Mouse (Mus musculus): ENCODE data around the gene Mios. TPM values are rescaled to one million over a fixed set of nuclear protein-coding genes. Genes with fewer than 3 reads are reported as not detected.
A peak's percentile ranks its signal among the peaks of the same experiment; 100 is the strongest.

Gene Mios
- total and polyA plus RNA-seq, 3 experiments, result 7.2 to 38.8 (median 23.7) TPM

- no peak for TF ChIP-seq POLR2AphosphoS5 (IDR thresholded peaks at IDR 0.05; ENCODE audit: insufficient replicate concordance, low read depth, low read length)
- TF ChIP-seq CTCF (IDR thresholded peaks at IDR 0.05; ENCODE audit: low read depth, low read length), result peak; percentile 14; the same call in 1 of the 2 replicates
- DNase-seq (ENCODE audit: low spot score) (no peak), ATAC-seq (ENCODE audit: extremely low read depth, insufficient number of reproducible peaks, low FRiP score, poor library complexity, severe bottlenecking) (no peak)
- H3K4me3 ChIP-seq (ENCODE audit: low read depth, low read length), result no peak overlapping the region
- peaks cover 36% of the 10 kb centered on the region for H3K4me1 ChIP-seq (ENCODE audit: insufficient read depth, low read depth, low read length)
- peaks cover 18% of the 10 kb centered on the region for H3K36me3 ChIP-seq (replicated peaks)
- H3K27me3 ChIP-seq (ENCODE audit: insufficient read depth, low read length), result no peaks in the 10 kb centered on the region
- no peaks in the 10 kb centered on the region for H3K9me3 ChIP-seq (replicated peaks)
These were observed 65.5 kb downstream of the Mios start for GRCm38 (mm10) chr6:8274387-8275054.

- Histone ChIP-seq H3K36me3 (replicated peaks) (peaks cover 19% of the 10 kb centered on the region), H3K27me3 (ENCODE audit: insufficient read depth, low read length) (no peaks in the 10 kb centered on the region), H3K4me3 (ENCODE audit: low read depth, low read length) (no peak overlapping the region), H3K9me3 (replicated peaks) (no peaks in the 10 kb centered on the region), H3K4me1 (ENCODE audit: insufficient read depth, low read depth, low read length) (peaks cover 30% of the 10 kb centered on the region)
- 0 out of 2 replicates have a peak, but pooled peaks have one; percentile 13 for TF ChIP-seq CTCF (IDR thresholded peaks at IDR 0.05; ENCODE audit: low read depth, low read length)
- no peak for TF ChIP-seq GATA1 (IDR thresholded peaks at IDR 0.05; ENCODE audit: borderline replicate concordance, low read length)
- peak; percentile 55; the same call in 1 of the 2 replicates for ATAC-seq (ENCODE audit: extremely low read depth, insufficient number of reproducible peaks, low FRiP score, poor library complexity, severe bottlenecking)
- DNase-seq (ENCODE audit: low spot score), result peak; percentile 10
These were observed 66.1 kb downstream of the Mios start for GRCm38 (mm10) chr6:8275098-8275497.

- no peaks in the 10 kb centered on the region for H3K27me3 ChIP-seq (ENCODE audit: insufficient read depth, low read length)
- peaks cover 17% of the 10 kb centered on the region for H3K36me3 ChIP-seq (replicated peaks)
- peak; percentile 24; the same call in 1 of the 2 replicates for ATAC-seq (ENCODE audit: extremely low read depth, insufficient number of reproducible peaks, low FRiP score, poor library complexity, severe bottlenecking)
- DNase-seq (ENCODE audit: low spot score), result no peak
- no peak for TF ChIP-seq TAL1 (conservative IDR thresholded peaks at IDR 0.05; ENCODE audit: low read depth, low read length)
- no peak for TF ChIP-seq GATA1 (IDR thresholded peaks at IDR 0.05; ENCODE audit: borderline replicate concordance, low read length)
- no peak for TF ChIP-seq POLR2AphosphoS5 (IDR thresholded peaks at IDR 0.05; ENCODE audit: insufficient replicate concordance, low read depth, low read length)
- no peak for TF ChIP-seq GATA2 (IDR thresholded peaks at IDR 0.05; ENCODE audit: borderline replicate concordance, low read depth, low read length)
- no peak for TF ChIP-seq CTCF (IDR thresholded peaks at IDR 0.05; ENCODE audit: low read depth, low read length)
- peaks cover 24% of the 10 kb centered on the region for H3K4me1 ChIP-seq (ENCODE audit: insufficient read depth, low read depth, low read length)
- H3K4me3 ChIP-seq (ENCODE audit: low read depth, low read length), result no peak overlapping the region; the same call in 1 of the 2 replicates
- no peaks in the 10 kb centered on the region for H3K9me3 ChIP-seq (replicated peaks)
These were observed 67.4 kb downstream of the Mios start for GRCm38 (mm10) chr6:8276431-8276830.

- Histone ChIP-seq H3K9me3 (replicated peaks) (no peaks in the 10 kb centered on the region), H3K4me1 (ENCODE audit: insufficient read depth, low read depth, low read length) (peaks cover 24% of the 10 kb centered on the region), H3K4me3 (ENCODE audit: low read depth, low read length) (no peak overlapping the region), H3K36me3 (replicated peaks) (peaks cover 16% of the 10 kb centered on the region), H3K27me3 (ENCODE audit: insufficient read depth, low read length) (no peaks in the 10 kb centered on the region)
- DNase-seq (ENCODE audit: low spot score), result no peak
- ATAC-seq (ENCODE audit: extremely low read depth, insufficient number of reproducible peaks, low FRiP score, poor library complexity, severe bottlenecking), result no peak
- TF ChIP-seq TAL1 (conservative IDR thresholded peaks at IDR 0.05; ENCODE audit: low read depth, low read length), result no peak
- TF ChIP-seq GATA2 (IDR thresholded peaks at IDR 0.05; ENCODE audit: borderline replicate concordance, low read depth, low read length), result no peak
- TF ChIP-seq CTCF (IDR thresholded peaks at IDR 0.05; ENCODE audit: low read depth, low read length), result no peak
- no peak for TF ChIP-seq POLR2AphosphoS5 (IDR thresholded peaks at IDR 0.05; ENCODE audit: insufficient replicate concordance, low read depth, low read length)
- no peak for TF ChIP-seq GATA1 (IDR thresholded peaks at IDR 0.05; ENCODE audit: borderline replicate concordance, low read length)
These were observed 69.5 kb downstream of the Mios start for GRCm38 (mm10) chr6:8278426-8279002.

- no peaks in the 10 kb centered on the region for H3K27me3 ChIP-seq (ENCODE audit: insufficient read depth, low read length)
- no peak overlapping the region for H3K4me3 ChIP-seq (ENCODE audit: low read depth, low read length)
- ATAC-seq (ENCODE audit: extremely low read depth, insufficient number of reproducible peaks, low FRiP score, poor library complexity, severe bottlenecking) (no peak), DNase-seq (ENCODE audit: low spot score) (no peak)
- H3K4me1 ChIP-seq (ENCODE audit: insufficient read depth, low read depth, low read length), result peaks cover 3% of the 10 kb centered on the region; the same call in 1 of the 2 replicates
- no peaks in the 10 kb centered on the region for H3K9me3 ChIP-seq (replicated peaks)
- TF ChIP-seq GATA1 (IDR thresholded peaks at IDR 0.05; ENCODE audit: borderline replicate concordance, low read length) (no peak), POLR2AphosphoS5 (IDR thresholded peaks at IDR 0.05; ENCODE audit: insufficient replicate concordance, low read depth, low read length) (no peak), CTCF (IDR thresholded peaks at IDR 0.05; ENCODE audit: low read depth, low read length) (no peak), TAL1 (conservative IDR thresholded peaks at IDR 0.05; ENCODE audit: low read depth, low read length) (no peak), GATA2 (IDR thresholded peaks at IDR 0.05; ENCODE audit: borderline replicate concordance, low read depth, low read length) (no peak)
- H3K36me3 ChIP-seq (replicated peaks), result peaks cover 39% of the 10 kb centered on the region
These were observed 74.2 kb downstream of the Mios start for GRCm38 (mm10) chr6:8283255-8283654.

DNA sequence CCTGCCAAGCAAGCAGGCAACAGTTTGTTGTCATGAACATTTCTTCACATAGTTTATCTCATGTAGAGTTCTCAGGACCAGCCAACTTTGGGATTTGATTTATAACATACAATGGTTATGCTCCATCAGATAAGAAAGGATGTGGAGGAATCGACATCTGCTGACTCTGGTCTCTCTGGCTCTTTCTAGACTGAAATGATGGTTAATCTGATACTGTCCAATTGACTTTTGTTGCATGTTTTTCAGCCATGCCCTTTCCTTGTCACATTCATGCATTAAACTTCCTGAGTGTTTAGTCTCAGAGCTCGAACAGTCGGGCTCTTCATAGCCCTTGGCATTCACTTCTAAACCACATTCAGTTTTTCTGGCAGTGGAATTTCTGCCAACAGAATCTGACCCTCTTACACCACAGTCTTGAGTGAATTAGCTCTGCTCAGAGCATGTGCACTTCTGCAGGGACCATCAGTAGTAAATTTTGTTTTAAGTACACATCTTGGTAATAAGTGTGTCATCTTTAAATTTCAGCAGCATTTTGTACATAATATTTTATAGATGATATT lies 76.5 kb downstream of the Mios start:
- DNase-seq (ENCODE audit: low spot score) (no peak), ATAC-seq (ENCODE audit: extremely low read depth, insufficient number of reproducible peaks, low FRiP score, poor library complexity, severe bottlenecking) (no peak)
- H3K27me3 ChIP-seq (ENCODE audit: insufficient read depth, low read length), result no peaks in the 10 kb centered on the region
- peaks cover 5% of the 10 kb centered on the region; the same call in 1 of the 2 replicates for H3K4me1 ChIP-seq (ENCODE audit: insufficient read depth, low read depth, low read length)
- TF ChIP-seq GATA1 (IDR thresholded peaks at IDR 0.05; ENCODE audit: borderline replicate concordance, low read length) (no peak), CTCF (IDR thresholded peaks at IDR 0.05; ENCODE audit: low read depth, low read length) (no peak), GATA2 (IDR thresholded peaks at IDR 0.05; ENCODE audit: borderline replicate concordance, low read depth, low read length) (no peak), POLR2AphosphoS5 (IDR thresholded peaks at IDR 0.05; ENCODE audit: insufficient replicate concordance, low read depth, low read length) (no peak), TAL1 (conservative IDR thresholded peaks at IDR 0.05; ENCODE audit: low read depth, low read length) (no peak)
- no peak overlapping the region for H3K4me3 ChIP-seq (ENCODE audit: low read depth, low read length)
- H3K36me3 ChIP-seq (replicated peaks), result peaks cover 34% of the 10 kb centered on the region
- H3K9me3 ChIP-seq (replicated peaks), result no peaks in the 10 kb centered on the region

Other genes with a start within 250 kb of the Mios start
- gene Col28a1, start 16.6 kb upstream of the Mios start, total RNA-seq (2014; fragmentation: Nextera tagmentation), result not detected in 2 replicates
- gene Col28a1, start 16.6 kb upstream of the Mios start, total RNA-seq (2017), result 0.12 and 1.1 TPM in 2 replicates
- gene Col28a1, start 16.6 kb upstream of the Mios start, polyA plus RNA-seq (2012), result not detected in 2 replicates
- 20.2 and 21.6 TPM in 2 replicates for gene Rpa3, start 50.0 kb downstream of the Mios start, total RNA-seq (2014; fragmentation: Nextera tagmentation)
- gene Rpa3, start 50.0 kb downstream of the Mios start, total RNA-seq (2017), result 227 and 304 TPM in 2 replicates
- 1.9 and 2.3 TPM in 2 replicates for gene Rpa3, start 50.0 kb downstream of the Mios start, polyA plus RNA-seq (2012)
- gene Umad1, start 50.1 kb downstream of the Mios start, total RNA-seq (2014; fragmentation: Nextera tagmentation), result 6.0 and 18.1 TPM in 2 replicates
- 6.7 and 7.0 TPM in 2 replicates for gene Umad1, start 50.1 kb downstream of the Mios start, total RNA-seq (2017)
- gene Umad1, start 50.1 kb downstream of the Mios start, polyA plus RNA-seq (2012), result 5.6 and 6.1 TPM in 2 replicates
- gene Gm45062, start 50.2 kb downstream of the Mios start, total RNA-seq (2014; fragmentation: Nextera tagmentation), result 88.3 and 98.3 TPM in 2 replicates
- gene Gm45062, start 50.2 kb downstream of the Mios start, total RNA-seq (2017), result 41.5 and 57.6 TPM in 2 replicates
- gene Gm45062, start 50.2 kb downstream of the Mios start, polyA plus RNA-seq (2012), result not detected in 2 replicates